In genomic region chr17:30103641-30104165, GRCm38 (mm10) we compare ENCODE assay signal across 22 mouse cellular contexts.
DNase-seq lines count a peak whose midpoint lies in the region; ATAC-seq and TF ChIP-seq lines count a peak whose summit lies in the region.
"Had no signal": no experiment of that assay in that cellular context is flagged by ENCODE, and none has a peak within 500 bp of the region (broad histone marks: within the 10 kb centered on the region; RNA-seq: fewer than 3 reads in every experiment).

No protein-coding gene starts in this region.

- no peak for DNase-seq in kidney, adult 18-20 months
- DNase-seq in MEL (ENCODE audit: low read depth, low spot score), result peak; percentile 16
- peak; percentile 26 for DNase-seq in yolk sac, embryonic 10.5 days (ENCODE audit: low spot score)
- no peak for DNase-seq in layer of hippocampus, adult 18-20 months (ENCODE audit: low spot score in 2 of 2)
- DNase-seq: adrenal gland, postnatal 25 days; cerebellum, adult 18-20 months; cerebellum, adult 9-11 months; cerebellum, postnatal 36 days; gastrocnemius, postnatal 14 days; heart, postnatal 10 days; heart, postnatal 4 days had no signal

- no peak overlapping the region for H3K4me2 ChIP-seq in kidney, embryonic 16.5 days (replicated peaks; ENCODE audit: low read depth, low read length)
- H3K4me2 ChIP-seq: embryonic facial prominence, embryonic 13.5 days; forebrain, embryonic 12.5 days; hindbrain, embryonic 13.5 days had no signal

- 80% methylated on average over 4 of the region's 4 CpGs for WGBS in kidney, embryonic 16.5 days

- H3K9ac ChIP-seq in kidney, embryonic 16.5 days (replicated peaks; ENCODE audit: low read length), result no peak overlapping the region
- H3K9ac ChIP-seq in MEL (ENCODE audit: control insufficient read depth, low read depth, low read length, poor library complexity, severe bottlenecking), result no peak overlapping the region
- H3K9ac ChIP-seq: embryonic facial prominence, embryonic 13.5 days; forebrain, embryonic 12.5 days; hindbrain, embryonic 13.5 days had no signal

- H3K4me3 ChIP-seq in kidney, embryonic 16.5 days (ENCODE audit: low read length), result no peak overlapping the region
- H3K4me3 ChIP-seq in megakaryocyte, embryonic 14.5 days (replicated peaks), result peak overlapping the region; percentile 56
- H3K4me3 ChIP-seq in MEL (ENCODE audit: control insufficient read depth in 1 of 2, insufficient read depth in 1 of 2, low read depth in 2 of 2, low read length in 2 of 2), result no peak overlapping the region
- H3K4me3 ChIP-seq: embryonic facial prominence, embryonic 13.5 days; forebrain, embryonic 12.5 days; heart, embryonic 10.5 days; hindbrain, embryonic 13.5 days had no signal

- no peak for TF ChIP-seq POLR2A in MEL (IDR thresholded peaks at IDR 0.05; ENCODE audit: control insufficient read depth in 1 of 2, insufficient read depth in 1 of 2, low read depth in 1 of 2, low read length in 2 of 2, poor library complexity in 1 of 2)

- H3K27me3 ChIP-seq in kidney, embryonic 16.5 days (ENCODE audit: insufficient read depth, low read length), result no peaks in the 10 kb centered on the region
- no peaks in the 10 kb centered on the region for H3K27me3 ChIP-seq in megakaryocyte, embryonic 14.5 days (replicated peaks)
- H3K27me3 ChIP-seq in MEL (ENCODE audit: control insufficient read depth in 1 of 2, insufficient read depth in 2 of 2, low read length in 2 of 2), result no peaks in the 10 kb centered on the region
- H3K27me3 ChIP-seq: CH12.LX; embryonic facial prominence, embryonic 13.5 days; forebrain, embryonic 12.5 days; hindbrain, embryonic 13.5 days had no signal

- TF ChIP-seq RAD21 in MEL (IDR thresholded peaks at IDR 0.05; ENCODE audit: low read depth, low read length), result no peak

- peak; percentile 67 for ATAC-seq in kidney, embryonic 16.5 days (ENCODE audit: low FRiP score, low TSS enrichment)
- ATAC-seq in megakaryocyte, adult 5-6 weeks (ENCODE audit: poor library complexity, severe bottlenecking), result no peak
- ATAC-seq: activated CD4-positive, CD25-positive, alpha-beta regulatory T cell, adult 4 months; forebrain, embryonic 16.5 days; hindbrain, postnatal 0 days had no signal

- no peak for TF ChIP-seq EP300 in MEL (IDR thresholded peaks at IDR 0.05; ENCODE audit: low read depth in 1 of 2, low read length in 2 of 2)

- H3K36me3 ChIP-seq in kidney, embryonic 16.5 days (ENCODE audit: insufficient read depth, low read length), result no peaks in the 10 kb centered on the region
- H3K36me3 ChIP-seq in megakaryocyte, embryonic 14.5 days (replicated peaks; ENCODE audit: low read length), result peaks cover 41% of the 10 kb centered on the region
- H3K36me3 ChIP-seq in MEL (ENCODE audit: control insufficient read depth in 1 of 2, insufficient read depth in 2 of 2, low read length in 2 of 2), result peaks cover 2 to 36% of the 10 kb centered on the region in 2 experiments; a peak in 3 of 4 replicates
- H3K36me3 ChIP-seq: forebrain, embryonic 12.5 days; hindbrain, embryonic 13.5 days had no signal

- peaks cover 13% of the 10 kb centered on the region for H3K4me1 ChIP-seq in kidney, embryonic 16.5 days (ENCODE audit: insufficient read depth, low read length)
- H3K4me1 ChIP-seq in megakaryocyte, embryonic 14.5 days, result peaks cover 76% of the 10 kb centered on the region
- peaks cover 19 to 25% of the 10 kb centered on the region in 2 experiments for H3K4me1 ChIP-seq in MEL (ENCODE audit: control insufficient read depth in 1 of 2, insufficient read depth in 2 of 2, low read length in 2 of 2)

- no peak overlapping the region for H3K27ac ChIP-seq in kidney, embryonic 16.5 days (ENCODE audit: low read length)
- peak overlapping the region; percentile 49 for H3K27ac ChIP-seq in MEL (ENCODE audit: control insufficient read depth, low read depth, low read length)
- H3K27ac ChIP-seq: embryonic facial prominence, embryonic 13.5 days; forebrain, embryonic 12.5 days; heart, embryonic 10.5 days; hindbrain, embryonic 13.5 days; hindbrain, postnatal 0 days had no signal

- no peak for TF ChIP-seq CTCF in MEL (IDR thresholded peaks at IDR 0.05 in 2 of 3, conservative IDR thresholded peaks at IDR 0.05 in 1 of 3; ENCODE audit: control insufficient read depth in 1 of 3, insufficient read depth in 1 of 3, low read depth in 2 of 3, low read length in 3 of 3, poor library complexity in 1 of 3, severe bottlenecking in 1 of 3)

- H3K9me3 ChIP-seq in kidney, embryonic 16.5 days (ENCODE audit: low read length), result no peaks in the 10 kb centered on the region
- H3K9me3 ChIP-seq in megakaryocyte, embryonic 14.5 days, result no peaks in the 10 kb centered on the region
- H3K9me3 ChIP-seq in MEL (replicated peaks; ENCODE audit: insufficient read depth, low read length), result no peaks in the 10 kb centered on the region
- H3K9me3 ChIP-seq: embryonic facial prominence, embryonic 13.5 days; forebrain, embryonic 12.5 days; heart, embryonic 10.5 days; hindbrain, embryonic 13.5 days had no signal

- peaks cover 4% of the 10 kb centered on the region for H3K79me2 ChIP-seq in MEL (ENCODE audit: control insufficient read depth, insufficient read depth, low read length, poor library complexity)

TF ChIP-seq in MEL, 35 proteins besides CTCF, POLR2A, EP300 and RAD21:
- TF ChIP-seq RCOR1 (IDR thresholded peaks at IDR 0.05; ENCODE audit: low read depth, low read length), result no peak
- no peak for TF ChIP-seq ZMIZ1 (IDR thresholded peaks at IDR 0.05; ENCODE audit: low read depth, low read length)
- no peak for TF ChIP-seq JUND (IDR thresholded peaks at IDR 0.05; ENCODE audit: low read depth, low read length)
- no peak for TF ChIP-seq E2F4 (IDR thresholded peaks at IDR 0.05; ENCODE audit: borderline replicate concordance, low read depth, low read length)
- no peak for TF ChIP-seq TBP (IDR thresholded peaks at IDR 0.05; ENCODE audit: low read depth, low read length)

Comparison
In these comparisons a context has a peak if more than half of its experiments do, and no peak if none do; other contexts are left out.
1. DNase-seq: peak in MEL (single experiment) and yolk sac, embryonic 10.5 days (single experiment); none in kidney, adult 18-20 months (single experiment) and layer of hippocampus, adult 18-20 months (0 of 2).